Mouse (Mus musculus) kidney, postnatal 25 days (tissue): ENCODE data around the gene Sirt1.
"Not testable (repeated sequence)": the region's sequence is repeated elsewhere in the genome, so short reads cannot be mapped to it uniquely, and the experiment has no call there.

Experiments used
- DNase-seq, 2 experiments: peaks; one replicate each; pipeline ENCODE4 v3.0.0; 2021; ENCODE audit warnings: mixed read lengths in 2 of 2

Gene Sirt1

DNA sequence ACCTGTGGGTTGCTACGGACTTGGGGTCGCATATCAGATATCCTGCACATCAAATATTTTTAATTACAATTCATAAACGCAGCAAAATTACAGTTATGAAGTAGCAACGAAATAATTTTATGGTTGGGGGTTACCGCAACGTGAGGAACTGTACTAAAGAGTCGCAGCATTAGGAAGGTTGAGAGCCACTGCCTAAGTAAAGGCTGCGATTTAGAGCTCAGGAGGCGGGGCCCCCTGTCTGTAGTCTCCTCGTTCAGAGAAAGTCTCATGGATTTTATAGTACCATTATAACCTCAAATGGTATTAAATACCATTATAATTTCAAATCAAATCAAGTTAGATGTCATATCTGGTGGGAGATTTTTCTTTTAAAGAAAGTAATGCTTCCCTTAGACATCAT, 5.5 kb upstream of the Sirt1 start:
- no peak for DNase-seq

GRCm38 (mm10) chr10:63386444-63386843, 4.9 kb upstream of the Sirt1 start:
- DNase-seq = peak; percentile 92

- not testable (repeated sequence) for DNase-seq
Measured at GRCm38 (mm10) chr10:63385897-63386296, 4.4 kb upstream of the Sirt1 start.

DNA sequence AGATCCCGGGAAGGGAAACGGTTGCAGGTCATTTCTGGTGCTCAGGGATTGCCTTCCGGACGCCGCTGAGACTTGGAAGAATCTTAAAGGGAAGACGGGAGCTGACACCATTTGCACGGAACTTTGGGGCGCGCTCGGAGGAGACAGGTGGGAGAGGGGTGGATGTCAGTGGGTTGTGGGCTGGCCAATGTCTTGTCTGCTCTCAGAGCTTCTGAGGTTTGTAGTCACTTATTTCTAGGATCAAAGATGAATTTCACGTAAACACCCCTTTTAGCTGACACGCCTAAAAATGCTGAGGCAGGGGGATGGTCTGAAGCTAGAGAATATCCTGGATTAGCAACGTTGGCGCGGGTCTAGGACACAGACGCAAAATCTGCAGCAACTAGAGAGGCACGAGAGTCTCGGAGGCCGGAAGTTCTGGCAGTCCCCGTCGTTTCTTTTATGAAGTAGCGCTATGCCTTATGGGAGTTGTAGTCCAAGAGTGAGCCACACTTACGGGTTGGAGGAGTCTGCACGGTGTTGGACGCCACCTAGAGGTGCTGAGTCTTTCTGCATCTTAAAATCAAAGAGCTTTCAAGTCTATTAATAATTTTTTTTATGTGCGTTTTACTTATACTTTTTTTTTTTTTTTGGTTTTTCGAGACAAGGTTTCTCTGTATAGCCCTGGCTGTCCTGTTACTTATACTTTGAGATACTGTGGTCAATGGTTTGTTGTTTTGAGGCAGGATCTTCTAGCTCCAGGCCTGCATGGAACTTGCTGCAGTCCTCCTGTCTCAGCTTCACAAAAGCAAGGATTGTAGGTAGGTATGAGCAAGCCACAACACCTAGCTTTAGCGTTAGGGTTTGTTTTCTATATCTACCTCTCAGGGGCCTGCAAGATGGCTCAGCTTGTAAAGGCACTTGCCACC, 1.1 kb upstream of the Sirt1 start, which contains the start of gene Dnajc12:
Gene Dnajc12, plus strand, starts transcription at position 72 of the 908 bp plus-strand sequence.
- peak; percentile 88 to 92 for DNase-seq

DNA sequence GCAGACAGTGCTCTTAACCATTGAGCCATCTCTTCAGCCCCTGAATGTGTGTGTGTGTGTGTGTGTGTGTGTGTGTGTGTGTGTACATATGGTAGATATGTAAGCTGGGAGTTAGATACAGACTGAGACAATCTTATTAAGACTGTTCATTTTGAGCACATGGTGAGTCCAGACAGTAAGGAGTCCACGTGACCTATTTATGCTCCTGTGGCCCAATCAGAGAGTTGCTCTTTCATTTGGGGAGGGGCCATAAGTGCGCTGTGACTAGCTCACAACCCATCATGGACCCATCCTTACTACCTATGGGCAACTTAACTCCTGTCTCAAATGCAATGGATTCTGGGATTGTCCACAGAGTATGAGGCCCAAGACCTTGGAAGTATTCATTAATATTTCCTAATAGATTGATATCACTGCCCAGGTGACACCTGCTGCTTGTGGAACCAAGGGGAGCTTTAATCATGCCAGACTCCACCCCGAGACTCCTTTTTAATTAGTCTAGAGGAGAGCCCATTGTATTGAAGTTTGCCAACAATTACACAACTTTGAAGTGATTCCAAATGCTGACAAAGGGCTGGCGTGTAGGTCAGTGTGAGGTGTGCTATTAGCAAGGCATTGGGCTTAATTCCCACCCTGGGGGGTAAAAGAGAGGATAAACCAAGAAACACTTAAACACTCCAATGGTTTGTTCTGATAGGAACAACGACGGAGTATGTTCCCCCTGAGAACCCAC, 2.4 kb downstream of the Sirt1 start:
- DNase-seq = peak in 1 of 2 experiments; percentile 29

DNA sequence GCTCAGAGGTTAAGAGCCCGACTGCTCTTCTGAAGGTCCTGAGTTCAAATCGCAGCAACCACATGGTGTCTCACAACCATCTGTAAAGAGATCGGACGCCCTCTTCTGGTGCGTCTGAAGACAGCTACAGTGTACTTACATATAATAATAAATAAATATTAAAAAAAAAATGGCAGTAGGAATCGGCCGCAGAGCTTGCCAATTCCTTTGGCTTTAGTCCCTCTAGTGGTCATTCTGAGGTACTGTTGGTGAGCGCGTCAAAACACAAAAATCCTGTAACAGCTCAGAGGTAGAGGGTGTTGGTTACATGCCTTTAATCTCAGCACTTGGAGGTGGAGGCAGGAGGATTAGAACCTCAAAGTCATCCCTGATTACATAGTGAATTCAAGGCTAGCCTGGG, 4.0 kb downstream of the Sirt1 start:
- peak; percentile 59 to 68 for DNase-seq

DNA sequence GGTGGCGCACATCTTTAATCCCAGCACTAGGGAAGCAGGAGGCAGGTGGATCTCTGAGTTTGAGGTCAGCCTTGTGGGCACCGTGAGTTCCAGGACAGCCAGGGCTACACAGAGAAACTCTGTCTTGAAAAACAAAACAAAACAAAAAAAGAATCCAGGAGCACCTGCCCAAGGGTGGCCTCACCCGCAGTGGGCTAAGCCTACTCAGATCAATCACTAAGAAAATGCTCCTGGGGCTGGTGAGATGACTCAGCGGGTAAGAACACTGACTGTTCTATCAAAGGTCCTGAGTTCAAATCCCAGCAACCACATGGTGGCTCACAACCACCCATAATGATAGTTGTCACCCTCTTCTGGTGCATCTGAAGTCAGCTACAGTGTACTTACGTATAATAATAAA, 5.2 kb downstream of the Sirt1 start:
- no peak for DNase-seq

DNA sequence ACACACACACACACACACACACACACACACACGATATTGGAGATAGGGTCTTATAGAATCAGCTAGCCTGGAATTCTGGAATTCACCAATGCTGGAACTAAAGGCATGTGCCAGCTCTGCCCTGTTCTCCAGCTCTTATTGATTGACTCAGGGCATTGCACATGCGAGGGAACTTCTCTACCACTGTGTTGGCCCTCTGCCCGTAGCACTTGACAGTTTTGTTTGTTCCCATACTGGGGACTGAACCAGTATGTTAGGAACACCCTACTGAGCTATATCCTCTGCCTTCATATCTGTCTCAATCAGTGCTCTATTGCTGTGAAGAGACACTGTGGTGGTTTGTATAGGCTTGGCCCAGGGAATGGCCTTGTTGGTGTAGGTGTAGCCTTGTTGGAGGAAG, 13.5 kb downstream of the Sirt1 start:
- DNase-seq = peak in 1 of 2 experiments; percentile 9

DNA sequence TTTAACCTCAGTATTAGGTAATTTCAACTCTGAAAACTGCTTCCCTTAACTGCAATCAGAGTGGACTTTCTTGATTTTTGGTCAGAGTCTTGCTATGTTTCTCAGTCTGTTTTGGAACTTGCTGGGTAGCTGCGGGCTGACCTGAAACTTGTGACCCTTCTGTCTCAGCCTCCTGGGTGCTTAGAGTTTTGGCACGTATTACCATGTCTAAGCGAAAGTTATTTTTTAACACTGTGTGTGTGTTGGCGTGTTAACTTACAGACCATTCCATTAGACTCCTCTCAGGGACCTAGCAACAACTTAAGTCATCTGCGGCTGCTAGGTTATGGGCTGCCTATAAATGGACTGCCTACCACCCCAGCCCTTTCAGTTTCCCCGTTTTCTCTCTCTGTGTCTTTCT, 14.1 kb downstream of the Sirt1 start:
- DNase-seq = peak; percentile 10 to 44

GRCm38 (mm10) chr10:63365918-63366455, 15.5 kb downstream of the Sirt1 start:
- no peak for DNase-seq

- no peak for DNase-seq
Measured at GRCm38 (mm10) chr10:63360502-63360901, 21.0 kb downstream of the Sirt1 start.

- DNase-seq = no peak
Measured at GRCm38 (mm10) chr10:63352111-63352510, 29.4 kb downstream of the Sirt1 start.

DNA sequence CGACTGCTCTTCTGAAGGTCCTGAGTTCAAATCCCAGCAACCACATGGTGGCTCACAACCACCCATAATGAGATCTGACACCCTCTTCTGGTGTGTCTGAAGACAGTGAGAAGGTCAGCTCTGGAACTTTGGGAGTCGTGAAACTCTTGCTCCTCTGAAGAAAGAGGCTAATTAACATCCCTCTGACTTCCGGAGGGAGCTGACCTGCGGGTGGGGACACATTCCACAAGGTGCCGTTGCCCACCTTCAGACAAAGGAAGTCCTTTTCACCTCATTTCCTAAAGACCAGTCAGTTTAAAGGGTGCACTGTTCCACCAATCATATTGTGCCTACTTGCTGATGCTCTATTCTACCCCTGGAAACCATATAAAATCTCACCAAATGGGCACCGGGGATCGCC, 30.4 kb downstream of the Sirt1 start:
- DNase-seq = not testable (repeated sequence)

- DNase-seq = no peak
Measured at GRCm38 (mm10) chr10:63350666-63351065, 30.8 kb downstream of the Sirt1 start.

DNA sequence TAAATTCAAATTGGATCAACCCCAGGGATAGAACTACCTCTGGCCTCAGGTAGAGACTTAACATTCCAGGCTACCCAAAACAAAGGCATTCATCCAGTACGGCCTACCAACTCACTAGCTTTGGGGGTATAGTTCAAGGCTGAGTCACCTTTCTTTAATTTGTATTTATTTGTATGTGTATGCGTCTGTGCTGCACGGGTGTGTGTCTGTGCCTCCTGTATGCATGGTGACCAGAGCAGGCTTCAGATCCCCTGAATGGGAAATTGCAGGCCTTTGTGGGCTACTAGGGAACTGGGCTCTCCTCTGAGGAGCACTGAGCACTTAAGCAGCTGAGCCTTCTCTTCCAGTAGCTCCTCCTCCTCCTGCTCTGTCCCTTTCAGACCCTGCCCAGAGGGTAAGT, 33.2 kb downstream of the Sirt1 start:
- DNase-seq = no peak

GRCm38 (mm10) chr10:63344751-63345150, 36.8 kb downstream of the Sirt1 start:
- no peak for DNase-seq

GRCm38 (mm10) chr10:63341351-63341750, 40.2 kb downstream of the Sirt1 start:
- no peak for DNase-seq

GRCm38 (mm10) chr10:63338914-63339643, 42.4 kb downstream of the Sirt1 start:
- peak; percentile 92 to 97 for DNase-seq

DNA sequence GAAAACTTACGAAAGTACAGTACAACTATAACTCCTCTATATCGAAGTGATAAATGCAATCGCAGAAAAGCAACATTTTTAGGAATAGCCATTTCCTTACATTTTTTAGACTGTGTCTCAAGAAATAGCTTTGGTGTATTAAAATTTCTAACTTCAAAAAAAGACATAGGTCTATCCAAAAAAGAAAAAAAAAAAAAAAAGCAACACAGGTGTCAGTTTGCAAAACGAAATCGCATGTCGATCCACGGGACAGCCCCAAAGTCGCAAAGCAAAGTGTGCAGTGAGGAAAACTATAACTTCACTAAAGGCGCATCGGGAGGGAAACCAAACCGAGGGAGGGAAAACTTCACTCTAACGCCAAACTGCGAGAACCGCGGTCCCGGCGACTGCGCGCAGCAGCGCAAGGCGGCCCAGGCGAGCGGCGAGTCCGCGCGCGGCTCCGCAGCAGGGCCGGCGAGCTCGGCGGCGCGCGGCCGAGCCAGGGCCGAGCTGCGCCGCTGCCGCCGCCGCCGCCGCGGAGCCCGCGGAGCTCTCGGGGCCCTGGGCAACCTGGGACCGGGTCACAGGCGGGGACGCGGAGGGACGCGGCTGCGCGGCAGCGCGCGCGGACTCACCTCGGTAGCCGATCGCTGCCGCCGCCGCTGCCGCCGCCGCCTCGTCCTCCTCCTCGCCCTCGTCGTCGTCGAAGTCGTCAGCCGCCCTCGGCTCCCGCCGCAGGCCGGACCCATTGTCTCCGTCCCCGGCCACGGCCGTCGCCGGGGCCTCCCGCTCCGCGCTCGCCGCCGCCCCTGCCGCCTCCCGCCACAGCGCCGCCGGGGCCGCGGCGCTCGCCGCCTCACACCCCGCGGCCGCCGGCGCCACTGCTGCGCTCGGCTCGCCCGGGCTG, 43.3 kb downstream of the Sirt1 start:
- peak; percentile 52 to 85 for DNase-seq

DNA sequence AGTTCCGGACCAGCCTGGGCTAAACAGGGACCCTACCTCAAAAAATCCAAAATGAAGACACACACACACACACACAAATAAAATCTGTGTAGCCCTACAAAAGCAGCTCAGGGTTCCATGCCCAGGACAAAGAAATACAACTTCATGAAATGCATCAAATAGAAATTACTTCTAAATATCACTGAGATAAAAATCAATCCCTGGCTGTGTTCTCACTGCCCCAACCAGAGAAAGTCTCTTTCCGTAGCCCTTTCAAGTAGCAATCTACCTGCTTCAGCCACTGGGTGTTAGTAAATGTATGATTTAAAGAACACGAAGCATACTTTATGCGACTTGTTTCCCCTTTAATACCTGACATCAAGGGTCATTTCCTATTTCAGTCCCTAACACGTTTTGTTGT, 44.2 kb downstream of the Sirt1 start:
- DNase-seq = no peak

- peak; percentile 45 to 58 for DNase-seq
Measured at GRCm38 (mm10) chr10:63336901-63337300, 44.6 kb downstream of the Sirt1 start.

DNA sequence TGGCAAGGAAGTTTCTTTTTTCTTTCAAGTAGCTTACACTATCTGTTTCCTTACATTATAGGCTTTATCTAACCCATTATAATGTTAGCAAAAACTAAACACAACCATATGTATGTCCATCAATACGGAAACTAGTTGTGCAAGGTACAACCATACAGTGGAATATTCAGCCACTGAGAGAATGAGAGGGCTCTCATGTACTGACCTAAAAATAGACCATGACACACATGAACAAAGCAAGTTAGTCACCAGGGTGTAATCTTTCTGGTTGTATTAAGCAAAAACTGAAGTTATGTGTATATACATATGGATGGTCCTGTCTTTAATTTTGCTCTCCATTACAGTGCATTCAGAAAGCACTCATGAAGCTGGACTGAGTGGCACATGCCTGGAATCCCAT, 54.4 kb downstream of the Sirt1 start:
- no peak for DNase-seq
